Mouse (Mus musculus) C2C12 (cell line): Measurements from ENCODE around the gene Arl14. TPM values are rescaled to one million over a fixed set of nuclear protein-coding genes. Genes with fewer than 3 reads are reported as not detected.

Source experiments
- H3K27me3 ChIP-seq: one replicate; pipeline ENCODE4 v1.6.1; 2011; ENCODE audit not compliant: control insufficient read depth, insufficient read depth, insufficient read length
- H3K36me3 ChIP-seq: one replicate; pipeline ENCODE4 v1.6.1; 2011; ENCODE audit not compliant: control insufficient read depth, insufficient read depth
- H3K4me3 ChIP-seq: one replicate; pipeline ENCODE4 v1.5.1; 2011; ENCODE audit warnings: mild to moderate bottlenecking, control low read depth; ENCODE audit not compliant: poor library complexity, insufficient read depth, severe bottlenecking
- H3K79me2 ChIP-seq: one replicate; pipeline ENCODE4 v1.6.1; 2011; ENCODE audit not compliant: control insufficient read depth, insufficient read depth
- H3K79me3 ChIP-seq: one replicate; pipeline ENCODE4 v1.6.1; 2011; ENCODE audit warnings: low read depth, control low read depth
- H3ac ChIP-seq: one replicate; pipeline ENCODE3; 2011; ENCODE audit warnings: low read depth; ENCODE audit not compliant: control insufficient read depth, insufficient read length
- CEBPB ChIP-seq: IDR thresholded peaks from one replicate; pipeline ENCODE4 v1.6.1; 2011; ENCODE audit warnings: low read depth, mild to moderate bottlenecking, control low read depth, moderate library complexity
- CTCF ChIP-seq: IDR thresholded peaks from one replicate; pipeline ENCODE4 v1.5.1; 2011; ENCODE audit not compliant: control insufficient read depth, insufficient read depth, insufficient read length
- FOSL1 ChIP-seq: IDR thresholded peaks from one replicate; pipeline ENCODE4 v1.8.0; 2011; ENCODE audit warnings: mild to moderate bottlenecking, low read length; ENCODE audit not compliant: poor library complexity, insufficient read depth, severe bottlenecking
- MAX ChIP-seq: IDR thresholded peaks from one replicate; pipeline ENCODE4 v1.6.1; 2011; ENCODE audit warnings: mild to moderate bottlenecking, control low read depth
- MYOD1 ChIP-seq: IDR thresholded peaks from one replicate; pipeline ENCODE4 v1.6.1; 2011; ENCODE audit warnings: low read depth; ENCODE audit not compliant: control insufficient read depth, insufficient read length
- MYOG ChIP-seq: IDR thresholded peaks from one replicate; pipeline ENCODE4 v1.6.1; 2011; ENCODE audit not compliant: control insufficient read depth, insufficient read length; ENCODE audit errors: extremely low read depth
- USF1 ChIP-seq: IDR thresholded peaks from one replicate; pipeline ENCODE4 v1.6.1; 2011; ENCODE audit warnings: low read depth, mild to moderate bottlenecking, control low read depth, moderate library complexity
- polyA plus RNA-seq: library from polyadenylated mRNA; unstranded; fragments of >200 nt; fragmentation: generic; extraction: Trizol; gene quantifications from one replicate; pipeline ENCODE4 v1.2.1, GENCODE M21; 2012; ENCODE audit warnings: missing spikeins

Gene Arl14
- polyA plus RNA-seq, 1 experiment, result not detected

- H3K79me2 ChIP-seq, result no peaks in the 10 kb centered on the region
- TF ChIP-seq USF1 (no peak), CTCF (no peak), MAX (no peak), MYOG (no peak), CEBPB (no peak), MYOD1 (no peak), FOSL1 (no peak)
- no peaks in the 10 kb centered on the region for H3K79me3 ChIP-seq
- no peaks in the 10 kb centered on the region for H3K36me3 ChIP-seq
- H3K4me3 ChIP-seq, result no peak overlapping the region
- no peaks in the 10 kb centered on the region for H3K27me3 ChIP-seq
- no peak overlapping the region for H3ac ChIP-seq
Observed at GRCm38 (mm10) chr3:69234525-69234924, 12.3 kb downstream of the Arl14 start.

DNA sequence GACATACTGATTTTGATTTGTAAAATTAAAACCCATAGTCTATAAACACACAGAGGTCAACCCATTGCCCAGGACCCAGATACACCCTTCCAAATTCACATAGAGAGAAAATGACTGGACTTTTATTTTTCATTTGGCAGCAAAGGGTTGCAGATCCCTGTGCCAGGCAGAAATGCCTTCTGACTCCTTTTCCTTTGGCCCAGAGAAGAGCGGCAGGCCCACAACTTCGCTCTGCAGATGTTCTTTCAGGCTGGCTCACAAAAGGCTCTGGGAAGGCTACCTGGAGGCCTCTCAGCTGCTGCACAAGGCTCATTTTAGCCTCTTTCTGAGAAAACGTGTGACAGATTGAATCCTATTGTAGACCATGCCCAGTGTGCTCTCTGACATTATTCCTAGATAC lies 13.6 kb downstream of the Arl14 start:
- Histone ChIP-seq H3K4me3 (no peak overlapping the region), H3ac (no peak overlapping the region), H3K79me2 (no peaks in the 10 kb centered on the region), H3K27me3 (no peaks in the 10 kb centered on the region), H3K36me3 (no peaks in the 10 kb centered on the region), H3K79me3 (no peaks in the 10 kb centered on the region)
- TF ChIP-seq USF1 (no peak), MYOD1 (no peak), CTCF (no peak), MAX (no peak), MYOG (no peak), CEBPB (no peak), FOSL1 (no peak)

- Histone ChIP-seq H3K27me3 (no peaks in the 10 kb centered on the region), H3K79me3 (no peaks in the 10 kb centered on the region), H3K79me2 (no peaks in the 10 kb centered on the region), H3K4me3 (no peak overlapping the region), H3K36me3 (no peaks in the 10 kb centered on the region), H3ac (no peak overlapping the region)
- no peak for TF ChIP-seq FOSL1
- no peak for TF ChIP-seq MAX
- TF ChIP-seq MYOG, result no peak
- TF ChIP-seq CTCF, result no peak
- TF ChIP-seq CEBPB, result no peak
- TF ChIP-seq MYOD1, result no peak
- no peak for TF ChIP-seq USF1
Observed at GRCm38 (mm10) chr3:69236491-69236890, 14.3 kb downstream of the Arl14 start.

DNA sequence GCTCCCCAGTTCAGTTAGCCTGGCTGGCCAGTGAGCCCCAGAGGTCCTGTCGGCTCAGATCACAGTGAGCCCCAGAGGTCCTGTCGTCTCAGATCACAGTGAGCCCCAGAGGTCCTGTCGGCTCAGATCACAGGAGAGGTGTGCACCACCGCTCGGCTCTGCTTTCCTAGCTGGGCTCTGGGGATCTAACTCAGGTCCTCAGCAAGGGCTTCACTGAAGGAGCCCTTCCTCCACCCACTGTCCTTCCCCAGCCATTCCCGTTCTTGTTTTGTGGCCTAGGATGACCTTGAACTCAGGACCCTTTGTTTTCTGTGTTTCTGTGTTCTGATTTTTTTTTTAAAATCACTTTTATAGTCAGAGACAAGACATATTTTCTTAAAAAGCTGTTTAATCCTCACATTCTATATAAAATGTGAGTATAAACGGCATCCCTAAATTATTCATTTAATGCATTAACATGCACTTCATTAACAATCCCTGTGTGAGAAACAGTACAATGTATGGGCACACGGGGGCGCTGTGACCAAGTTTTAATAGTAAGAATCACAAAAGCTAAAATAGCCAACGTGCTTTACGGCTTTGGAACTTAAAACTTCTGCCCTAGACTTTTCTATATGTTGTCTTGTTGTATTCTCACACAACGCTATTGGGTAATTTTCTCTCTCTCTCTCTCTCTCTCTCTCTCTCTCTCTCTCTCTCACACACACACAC lies 16.1 kb downstream of the Arl14 start:
- Histone ChIP-seq H3K4me3 (no peak overlapping the region), H3ac (no peak overlapping the region), H3K79me3 (no peaks in the 10 kb centered on the region), H3K79me2 (no peaks in the 10 kb centered on the region), H3K36me3 (no peaks in the 10 kb centered on the region), H3K27me3 (no peaks in the 10 kb centered on the region)
- TF ChIP-seq MYOD1 (no peak), FOSL1 (no peak), CTCF (no peak), MAX (no peak), CEBPB (no peak), MYOG (no peak), USF1 (no peak)

DNA sequence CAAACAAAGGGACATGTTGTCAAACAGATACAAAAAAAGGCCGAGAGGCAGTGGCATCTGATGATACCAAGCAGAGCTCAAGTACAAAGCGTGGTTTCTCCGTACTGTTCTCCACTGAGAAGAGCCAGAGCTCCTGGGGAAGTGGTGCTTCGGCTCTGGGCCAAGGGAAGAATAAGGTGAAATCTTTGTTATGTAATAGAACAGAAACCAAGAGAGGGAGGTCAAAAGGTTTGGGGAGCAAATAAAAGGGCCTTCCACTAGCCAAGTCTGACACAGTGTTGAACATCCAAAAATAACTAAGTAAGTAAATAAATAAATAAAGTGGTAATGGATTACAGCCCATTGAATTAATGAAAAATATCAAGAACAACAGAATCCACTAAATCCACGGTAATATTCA lies 17.0 kb downstream of the Arl14 start:
- H3ac ChIP-seq, result no peak overlapping the region
- TF ChIP-seq MAX (no peak), CTCF (no peak), USF1 (no peak), MYOG (no peak), FOSL1 (no peak), MYOD1 (no peak), CEBPB (no peak)
- H3K36me3 ChIP-seq, result no peaks in the 10 kb centered on the region
- no peaks in the 10 kb centered on the region for H3K79me3 ChIP-seq
- no peak overlapping the region for H3K4me3 ChIP-seq
- H3K27me3 ChIP-seq, result no peaks in the 10 kb centered on the region
- H3K79me2 ChIP-seq, result no peaks in the 10 kb centered on the region

DNA sequence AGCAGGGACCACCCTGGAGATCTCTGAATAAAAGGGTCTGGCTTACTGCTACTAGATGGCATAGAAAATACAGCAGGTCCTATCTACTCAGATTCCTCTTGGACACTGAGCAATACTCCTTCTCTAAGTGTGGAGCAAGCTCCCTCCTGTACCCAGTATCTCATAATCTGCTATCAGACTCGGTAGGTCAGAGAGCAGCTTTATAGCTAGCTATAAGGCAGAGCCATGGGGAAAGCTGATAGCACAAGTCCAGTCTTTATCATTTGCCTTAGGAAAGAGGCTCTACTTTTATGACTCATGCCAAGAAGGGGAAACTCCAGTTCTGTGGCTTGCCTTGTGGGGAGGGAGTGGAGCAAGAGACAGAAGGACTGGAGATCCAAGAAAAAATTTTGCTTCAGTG lies 18.8 kb downstream of the Arl14 start:
- TF ChIP-seq MYOG (no peak), FOSL1 (no peak), CEBPB (no peak), CTCF (no peak), MYOD1 (no peak), MAX (no peak), USF1 (no peak)
- Histone ChIP-seq H3K79me2 (no peaks in the 10 kb centered on the region), H3K27me3 (no peaks in the 10 kb centered on the region), H3K4me3 (no peak overlapping the region), H3K79me3 (no peaks in the 10 kb centered on the region), H3ac (no peak overlapping the region), H3K36me3 (no peaks in the 10 kb centered on the region)
